27 mouse cellular contexts compared by ENCODE assay signal in the genomic region with DNA sequence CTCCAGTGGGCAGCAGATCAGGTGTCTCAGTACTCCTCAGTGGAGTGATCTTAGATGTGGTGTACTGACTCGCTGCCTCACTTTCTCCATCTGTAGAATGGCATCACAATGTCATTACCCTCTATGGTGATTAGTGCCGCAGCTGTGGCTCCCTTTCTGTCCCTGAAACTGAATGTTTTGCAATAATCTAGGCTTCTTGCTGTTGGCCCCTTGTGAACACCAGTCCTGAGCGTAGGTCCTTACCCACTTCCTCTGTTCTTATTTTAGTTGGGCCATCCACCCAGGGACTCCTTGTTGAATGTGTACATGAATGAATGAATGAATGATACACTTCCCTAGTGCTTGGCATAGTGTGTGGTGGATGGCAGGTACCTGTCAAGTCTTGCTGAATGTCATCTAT.
DNase-seq lines count a peak whose midpoint lies in the region; ATAC-seq lines count a peak whose summit lies in the region.
"Had no signal": no experiment of that assay in that cellular context is flagged by ENCODE, and none has a peak within 500 bp of the region (broad histone marks: within the 10 kb centered on the region; RNA-seq: fewer than 3 reads in every experiment).

No protein-coding gene starts in this region.

- ATAC-seq in common myeloid progenitor, adult 5-6 weeks (replicated peaks; ENCODE audit: low read depth, poor library complexity, severe bottlenecking), result peak; percentile 67; the same call in 1 of the 2 replicates
- peak; percentile 80 for ATAC-seq in megakaryocyte, adult 5-6 weeks (ENCODE audit: poor library complexity, severe bottlenecking)
- ATAC-seq in heart, embryonic 11.5 days (replicated peaks; ENCODE audit: insufficient number of reproducible peaks, low FRiP score, low TSS enrichment), result no peak
- ATAC-seq: activated CD4-positive, CD25-positive, alpha-beta regulatory T cell, adult 4 months; CD4-positive, CD25-positive, alpha-beta regulatory T cell, adult 4 months; forebrain, embryonic 15.5 days; hindbrain, postnatal 0 days; inflammation-experienced regulatory T-cells, adult 6 months; intestine, embryonic 16.5 days had no signal

- H3K4me1 ChIP-seq in heart, embryonic 11.5 days (ENCODE audit: control insufficient read depth, insufficient read depth, low read length), result no peaks in the 10 kb centered on the region
- H3K4me1 ChIP-seq: embryonic facial prominence, embryonic 13.5 days; forebrain, embryonic 15.5 days; heart, embryonic 15.5 days had no signal

- no peak overlapping the region for H3K9ac ChIP-seq in heart, embryonic 11.5 days (ENCODE audit: low read depth, low read length)
- H3K9ac ChIP-seq: embryonic facial prominence, embryonic 13.5 days; forebrain, embryonic 12.5 days; forebrain, embryonic 15.5 days; heart, embryonic 12.5 days; heart, embryonic 15.5 days; hindbrain, embryonic 14.5 days had no signal

- no peak overlapping the region for H3K4me2 ChIP-seq in heart, embryonic 11.5 days
- H3K4me2 ChIP-seq: embryonic facial prominence, embryonic 13.5 days; forebrain, embryonic 12.5 days; forebrain, embryonic 15.5 days; heart, embryonic 12.5 days; heart, embryonic 15.5 days; hindbrain, embryonic 14.5 days had no signal

- H3K9me3 ChIP-seq in heart, embryonic 11.5 days (replicated peaks; ENCODE audit: control insufficient read depth, low read length), result no peaks in the 10 kb centered on the region
- H3K9me3 ChIP-seq: embryonic facial prominence, embryonic 13.5 days; forebrain, embryonic 12.5 days; forebrain, embryonic 15.5 days; heart, embryonic 12.5 days; heart, embryonic 15.5 days had no signal

- DNase-seq in 416B (ENCODE audit: low read depth), result peak; percentile 51
- DNase-seq in thymus, postnatal 0 days (ENCODE audit: low spot score), result no peak
- DNase-seq in cerebellum, postnatal 25 days, result no peak
- DNase-seq: adrenal gland, adult 8-10 months; adrenal gland, postnatal 25 days; cerebellum, adult 11-12 months; cerebellum, adult 8-10 months; cerebellum, postnatal 10 days; gastrocnemius, postnatal 25 days; heart, adult 2 months; heart, postnatal 14 days; heart, postnatal 4 days had no signal

- H3K36me3 ChIP-seq in heart, embryonic 11.5 days (ENCODE audit: control insufficient read depth, insufficient read depth, low read length), result no peaks in the 10 kb centered on the region
- H3K36me3 ChIP-seq: embryonic facial prominence, embryonic 13.5 days; forebrain, embryonic 12.5 days; forebrain, embryonic 15.5 days; heart, embryonic 12.5 days; heart, embryonic 15.5 days had no signal

- H3K4me3 ChIP-seq in heart, embryonic 11.5 days (ENCODE audit: low read depth, low read length), result no peak overlapping the region
- H3K4me3 ChIP-seq: embryonic facial prominence, embryonic 13.5 days; erythroblast, embryonic 14.5 days; forebrain, embryonic 12.5 days; forebrain, embryonic 15.5 days; heart, adult 2 months; heart, embryonic 12.5 days; heart, embryonic 15.5 days had no signal

- no peaks in the 10 kb centered on the region for H3K27me3 ChIP-seq in heart, embryonic 11.5 days (ENCODE audit: control insufficient read depth, insufficient read depth, low read length)
- H3K27me3 ChIP-seq: embryonic facial prominence, embryonic 13.5 days; forebrain, embryonic 12.5 days; forebrain, embryonic 15.5 days; heart, embryonic 15.5 days had no signal

- WGBS in heart, embryonic 11.5 days (ENCODE audit: insufficient replicate concordance), result 69% methylated on average over 3 of the region's 3 CpGs

- no peak overlapping the region for H3K27ac ChIP-seq in heart, embryonic 11.5 days (ENCODE audit: low read depth, low read length)
- H3K27ac ChIP-seq: embryonic facial prominence, embryonic 13.5 days; forebrain, embryonic 12.5 days; forebrain, embryonic 15.5 days; heart, adult 2 months; heart, embryonic 15.5 days; hindbrain, embryonic 14.5 days; hindbrain, postnatal 0 days had no signal
